Mouse (Mus musculus) lung, postnatal 0 days (tissue): ENCODE data around the gene Prrc2c.

Source experiments
- CTCF ChIP-seq: IDR thresholded peaks from 2 replicates; pipeline ENCODE4 v1.5.1; 2016; ENCODE audit warnings: antibody characterized with exemption, mild to moderate bottlenecking
- EP300 ChIP-seq: IDR thresholded peaks from 2 replicates; pipeline ENCODE4 v1.6.1; 2016; ENCODE audit warnings: antibody characterized with exemption, mild to moderate bottlenecking, control low read depth

GRCm38 (mm10) chr1:162639051-162639750 is 101.2 kb downstream of the Prrc2c start, which contains the start of gene Myoc:
- TF ChIP-seq CTCF, result no peak
- no peak for TF ChIP-seq EP300
